Mouse (Mus musculus) midbrain, embryonic 16.5 days (tissue): Measurements from ENCODE around the gene Ptprn2. TPM values are rescaled to one million over a fixed set of nuclear protein-coding genes. Genes with fewer than 3 reads are reported as not detected.

ENCODE experiments used
- ATAC-seq: fragments of 200-750 bp; cut with Nextera tagmentation; 2 replicates; pipeline ENCODE4 v1.8.0; 2017; ENCODE audit warnings: moderate TSS enrichment
- H3K27ac ChIP-seq: fragments of 300-500 bp; sonication (generic); 2 replicates; pipeline ENCODE4 v1.5.1; 2014; ENCODE audit warnings: mild to moderate bottlenecking, low read length, mixed read lengths
- H3K27me3 ChIP-seq: fragments of 300-500 bp; sonication (generic); 2 replicates; pipeline ENCODE4 v1.6.1; 2014; ENCODE audit warnings: low read depth, low read length, mixed read lengths; ENCODE audit not compliant: control insufficient read depth, insufficient read depth
- H3K36me3 ChIP-seq: fragments of 300-500 bp; sonication (generic); 2 replicates; pipeline ENCODE4 v1.6.1; 2014; ENCODE audit warnings: mild to moderate bottlenecking, low read length, moderate library complexity, mixed read lengths; ENCODE audit not compliant: control insufficient read depth, insufficient read depth
- H3K4me1 ChIP-seq: fragments of 300-500 bp; sonication (generic); 2 replicates; pipeline ENCODE4 v1.6.1; 2014; ENCODE audit warnings: mild to moderate bottlenecking, low read length, mixed read lengths; ENCODE audit not compliant: control insufficient read depth, insufficient read depth
- H3K4me2 ChIP-seq: fragments of 300-500 bp; sonication (generic); 2 replicates; pipeline ENCODE4 v1.6.1; 2014; ENCODE audit warnings: mild to moderate bottlenecking, low read length, mixed read lengths
- H3K4me3 ChIP-seq: fragments of 300-500 bp; sonication (generic); 2 replicates; pipeline ENCODE4 v1.5.1; 2014; ENCODE audit warnings: low read depth, mild to moderate bottlenecking, low read length, moderate library complexity, mixed read lengths
- H3K9ac ChIP-seq: fragments of 300-500 bp; sonication (generic); 2 replicates; pipeline ENCODE4 v1.6.1; 2014; ENCODE audit warnings: low read depth, low read length, mixed read lengths
- H3K9me3 ChIP-seq: fragments of 300-500 bp; sonication (generic); replicated peaks from 2 replicates; pipeline ENCODE4 v1.6.1; 2014; ENCODE audit warnings: mild to moderate bottlenecking, low read length, mixed read lengths; ENCODE audit not compliant: control insufficient read depth, poor library complexity, severe bottlenecking
- WGBS: fragments of 180-500 bp; shearing (Covaris S2); extraction: QIAGEN DNeasy Blood & Tissue Kit; methylation state at CpG from one replicate; pipeline ENCODE4 v1.1.7; 2014; 5-methylcytosine and 5-hydroxymethylcytosine counted together
- polyA plus RNA-seq: library from polyadenylated mRNA; unstranded; fragments of >200 nt; fragmentation: Nextera tagmentation; extraction: Ambion mirVana; gene quantifications from 2 replicates; pipeline ENCODE4 v1.2.1, GENCODE M21; 2015

Gene Ptprn2
- polyA plus RNA-seq, 1 experiment from 2014 or later, result 15.6 TPM

DNA sequence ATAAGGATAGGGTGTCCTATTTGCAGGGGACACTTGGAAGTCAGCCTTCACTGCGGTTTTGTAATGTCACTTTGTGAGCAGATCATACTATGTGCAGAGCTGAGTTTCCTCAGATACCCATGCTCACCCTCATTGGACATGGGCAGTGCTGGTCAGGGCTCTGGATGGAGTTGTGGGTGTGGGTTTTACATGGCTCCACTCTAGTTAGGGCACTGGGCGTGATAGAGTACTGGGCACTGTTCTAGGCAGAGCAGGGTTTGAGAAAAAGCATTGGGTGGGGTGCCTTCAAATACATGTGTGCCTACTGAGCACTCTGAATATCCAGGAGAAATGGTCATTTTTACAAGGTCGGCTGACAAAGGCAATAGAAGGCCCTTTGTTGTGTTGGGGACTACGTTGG lies 175.5 kb downstream of the Ptprn2 start:
- Histone ChIP-seq H3K4me3 (no peak overlapping the region), H3K4me1 (peaks cover 11% of the 10 kb centered on the region), H3K36me3 (no peaks in the 10 kb centered on the region), H3K27ac (no peak overlapping the region), H3K4me2 (no peak overlapping the region), H3K9ac (no peak overlapping the region), H3K27me3 (no peaks in the 10 kb centered on the region), H3K9me3 (no peaks in the 10 kb centered on the region)
- WGBS, result 81% methylated on average over 4 of the region's 4 CpGs
- no peak for ATAC-seq

DNA sequence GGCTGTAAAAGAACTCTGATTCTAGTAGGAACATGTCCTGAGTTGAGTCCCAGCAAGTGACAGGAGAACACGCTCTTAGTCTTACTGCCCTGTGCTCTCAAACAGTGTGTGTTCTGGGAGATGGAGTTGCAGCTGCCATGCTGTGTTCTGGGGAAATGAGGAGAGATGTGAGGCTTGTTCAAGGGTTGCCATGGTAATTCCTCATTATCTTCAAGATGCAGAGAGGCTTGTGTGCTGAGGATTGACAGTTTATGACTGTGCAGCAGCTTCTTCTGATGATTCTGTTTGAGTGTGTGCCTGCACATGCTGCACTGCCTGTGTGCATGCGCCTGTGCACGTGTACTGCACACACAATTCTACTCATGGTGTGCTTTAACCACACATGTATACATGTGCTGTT lies 192.2 kb downstream of the Ptprn2 start:
- peak overlapping the region; percentile 31; the same call in 1 of the 2 replicates for H3K4me2 ChIP-seq

DNA sequence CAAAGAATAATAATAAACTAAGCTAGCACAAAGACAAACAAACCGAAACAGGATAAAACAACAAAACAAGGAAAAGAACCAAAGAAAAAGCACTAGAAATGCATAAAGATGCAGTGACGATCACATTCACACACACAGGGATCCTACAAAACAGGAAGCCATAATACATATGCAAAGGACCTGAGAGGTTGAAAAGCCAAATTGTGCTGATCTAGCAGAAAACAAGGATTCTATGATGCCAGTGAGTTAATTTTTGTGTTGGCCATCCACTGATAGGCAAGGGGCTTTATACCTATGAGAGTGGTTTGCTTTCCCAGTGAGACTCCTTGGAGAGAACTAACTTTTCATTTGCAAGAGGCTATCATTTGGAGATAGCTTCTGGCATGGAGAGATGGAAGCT lies 204.3 kb downstream of the Ptprn2 start:
- H3K27ac ChIP-seq, result no peak overlapping the region
- H3K4me1 ChIP-seq, result no peaks in the 10 kb centered on the region
- ATAC-seq, result no peak
- no peak overlapping the region for H3K4me3 ChIP-seq
- no peaks in the 10 kb centered on the region for H3K36me3 ChIP-seq
- no peak overlapping the region for H3K4me2 ChIP-seq
- no peaks in the 10 kb centered on the region for H3K9me3 ChIP-seq
- no peak overlapping the region for H3K9ac ChIP-seq
- no peaks in the 10 kb centered on the region for H3K27me3 ChIP-seq
- 83% methylated on average over 2 of the region's 2 CpGs for WGBS

More for the DNA sequence above, 192.2 kb downstream of the Ptprn2 start:
- Histone ChIP-seq H3K9ac (no peak overlapping the region), H3K27ac (peak overlapping the region; percentile 90), H3K27me3 (no peaks in the 10 kb centered on the region), H3K4me1 (peaks cover 22% of the 10 kb centered on the region), H3K4me3 (no peak overlapping the region), H3K36me3 (no peaks in the 10 kb centered on the region), H3K9me3 (no peaks in the 10 kb centered on the region)
- 13% methylated on average over 3 of the region's 3 CpGs for WGBS
- ATAC-seq, result peak; percentile 98

DNA sequence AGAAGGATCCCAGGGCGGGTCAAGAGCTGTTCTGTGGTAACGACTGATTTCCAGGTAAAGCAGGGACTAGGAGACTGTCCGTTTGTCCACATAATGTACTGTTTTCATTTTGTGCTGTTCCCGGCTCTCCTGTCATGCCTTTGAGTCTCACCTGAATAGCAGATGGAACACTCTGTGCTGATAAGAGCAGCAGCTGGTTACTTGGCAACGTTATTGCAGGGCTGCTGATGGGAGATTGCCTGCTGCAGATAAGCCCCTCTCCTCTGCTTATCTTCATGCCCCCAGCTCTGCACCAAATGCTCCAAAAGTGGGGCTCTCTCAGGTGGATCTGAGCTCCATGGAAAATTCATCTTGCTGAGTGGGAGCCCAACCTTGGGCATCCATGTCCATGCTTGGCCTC lies 224.0 kb downstream of the Ptprn2 start:
- 65% methylated on average over 5 of the region's 5 CpGs for WGBS
- peaks cover 15% of the 10 kb centered on the region for H3K4me1 ChIP-seq
- H3K36me3 ChIP-seq, result no peaks in the 10 kb centered on the region
- no peak overlapping the region for H3K4me3 ChIP-seq
- H3K4me2 ChIP-seq, result no peak overlapping the region
- ATAC-seq, result peak; percentile 59
- no peaks in the 10 kb centered on the region for H3K9me3 ChIP-seq
- H3K27me3 ChIP-seq, result no peaks in the 10 kb centered on the region
- H3K27ac ChIP-seq, result peak overlapping the region; percentile 78
- H3K9ac ChIP-seq, result no peak overlapping the region

DNA sequence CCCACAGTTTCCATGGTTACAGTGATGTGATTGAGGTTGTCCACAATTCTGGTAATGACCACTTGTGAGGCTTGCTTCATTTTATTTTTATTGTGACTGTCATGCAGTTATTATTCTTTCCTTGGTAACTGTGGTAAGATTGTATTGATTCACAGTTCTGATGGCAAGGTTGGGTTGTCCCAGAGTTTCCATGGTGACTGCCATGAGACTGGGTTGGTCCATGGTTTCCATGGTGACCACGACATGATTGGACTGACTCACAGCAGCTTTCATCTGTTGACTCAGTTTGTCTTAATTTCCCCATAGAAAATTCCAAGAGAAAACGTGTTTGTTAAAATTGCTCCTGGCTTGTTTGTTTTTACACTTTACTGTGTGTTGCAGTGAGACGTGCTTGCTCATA lies 225.2 kb downstream of the Ptprn2 start:
- Histone ChIP-seq H3K36me3 (no peaks in the 10 kb centered on the region), H3K4me3 (no peak overlapping the region), H3K9ac (no peak overlapping the region), H3K9me3 (no peaks in the 10 kb centered on the region), H3K4me1 (peaks cover 15% of the 10 kb centered on the region), H3K4me2 (no peak overlapping the region), H3K27ac (peak overlapping the region; percentile 48; the same call in 1 of the 2 replicates), H3K27me3 (no peaks in the 10 kb centered on the region)
- 59% methylated on average over 3 of the region's 3 CpGs for WGBS
- ATAC-seq, result peak; percentile 55; the same call in 1 of the 2 replicates

DNA sequence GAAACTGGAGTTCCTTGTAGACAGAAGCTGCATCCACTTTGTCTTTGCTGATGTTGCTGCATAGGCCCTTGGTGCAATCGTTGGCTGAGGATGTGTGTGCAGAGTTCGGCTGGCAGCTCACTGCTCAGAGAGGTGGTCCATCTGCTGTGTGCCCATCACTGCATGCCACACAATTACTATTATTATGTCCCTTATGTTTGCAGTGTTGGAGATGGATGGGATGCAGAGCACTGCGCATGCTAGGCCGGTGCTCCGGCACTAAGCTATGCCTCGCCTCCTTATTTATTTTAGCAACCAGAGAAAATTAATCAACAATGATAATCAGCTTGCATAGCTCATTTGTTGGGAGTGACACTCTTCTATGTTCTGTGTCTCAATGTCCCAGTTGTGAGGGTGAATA lies 225.6 kb downstream of the Ptprn2 start:
- peak overlapping the region; percentile 48 for H3K27ac ChIP-seq
- peaks cover 15% of the 10 kb centered on the region for H3K4me1 ChIP-seq
- no peak; the same call in 1 of the 2 replicates for ATAC-seq
- H3K27me3 ChIP-seq, result no peaks in the 10 kb centered on the region
- H3K4me2 ChIP-seq, result no peak overlapping the region
- H3K9me3 ChIP-seq, result no peaks in the 10 kb centered on the region
- no peaks in the 10 kb centered on the region for H3K36me3 ChIP-seq
- H3K9ac ChIP-seq, result no peak overlapping the region
- WGBS, result 83% methylated on average over 6 of the region's 6 CpGs
- no peak overlapping the region for H3K4me3 ChIP-seq

DNA sequence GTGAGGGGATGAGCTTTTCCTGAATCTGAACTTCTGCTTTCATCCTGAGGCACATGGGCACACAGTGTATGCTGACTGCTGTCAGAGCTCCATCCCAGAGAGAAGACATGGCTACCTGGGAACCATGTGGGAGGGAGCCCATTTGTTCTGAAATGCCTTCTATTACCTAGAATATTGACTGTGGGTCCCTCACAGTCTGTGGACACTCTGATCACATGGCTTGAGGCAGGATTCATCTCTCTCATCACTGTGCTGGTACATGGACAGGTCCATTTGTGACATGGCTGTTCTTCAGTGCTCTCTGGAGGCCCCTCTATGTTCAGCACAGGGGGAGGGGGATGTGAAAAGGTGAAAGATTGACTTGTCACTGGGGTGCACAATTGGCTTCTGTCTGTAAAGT lies 227.6 kb downstream of the Ptprn2 start:
- Histone ChIP-seq H3K4me2 (no peak overlapping the region), H3K4me3 (no peak overlapping the region), H3K4me1 (peaks cover 15% of the 10 kb centered on the region), H3K9ac (no peak overlapping the region), H3K27ac (no peak overlapping the region), H3K36me3 (no peaks in the 10 kb centered on the region), H3K27me3 (no peaks in the 10 kb centered on the region), H3K9me3 (no peaks in the 10 kb centered on the region)
- ATAC-seq, result no peak

DNA sequence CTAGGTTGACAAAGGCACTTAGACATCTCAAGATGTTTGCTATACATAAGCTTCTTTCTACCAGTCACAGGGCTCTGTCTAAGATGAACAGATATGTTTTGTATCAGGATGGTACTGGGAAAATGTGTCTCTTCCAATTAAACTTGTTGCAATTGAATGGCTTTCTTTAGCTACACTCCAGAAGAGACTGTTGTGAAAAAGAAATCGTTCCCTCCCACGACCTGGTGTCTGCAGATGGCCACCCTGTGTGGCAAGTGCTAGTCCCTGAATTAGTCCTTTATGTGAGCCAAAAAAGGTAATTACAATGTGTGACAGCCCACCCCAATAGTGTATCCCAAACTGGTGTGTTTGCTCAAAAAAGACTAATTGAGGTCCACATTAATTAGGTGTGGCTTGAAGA lies 235.5 kb downstream of the Ptprn2 start:
- WGBS, result 64% methylated on average over 2 of the region's 2 CpGs
- no peaks in the 10 kb centered on the region for H3K36me3 ChIP-seq

DNA sequence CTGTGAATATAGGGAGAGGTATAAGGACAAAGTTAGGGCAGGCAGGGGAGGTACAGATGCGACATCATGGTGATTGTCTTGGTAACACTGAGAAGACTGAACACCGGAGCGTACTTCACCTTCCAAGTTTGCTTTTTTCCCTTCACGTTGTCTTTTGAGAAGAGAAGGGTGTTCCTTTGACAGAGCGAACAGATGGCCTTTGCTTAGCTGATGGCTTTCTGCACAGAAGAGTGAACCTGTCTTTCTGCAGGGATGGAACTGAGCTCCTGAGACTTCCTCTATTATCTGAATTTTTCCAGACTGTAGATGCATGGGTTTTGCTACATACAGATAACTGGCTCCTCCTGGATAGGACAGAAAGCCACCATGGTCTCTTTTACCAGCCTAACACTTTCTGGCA lies 254.6 kb downstream of the Ptprn2 start:
- Histone ChIP-seq H3K4me2 (no peak overlapping the region), H3K9ac (no peak overlapping the region), H3K4me3 (no peak overlapping the region), H3K4me1 (no peaks in the 10 kb centered on the region), H3K9me3 (no peaks in the 10 kb centered on the region), H3K36me3 (no peaks in the 10 kb centered on the region), H3K27me3 (no peaks in the 10 kb centered on the region), H3K27ac (no peak overlapping the region)
- no peak for ATAC-seq
- WGBS, result 93% methylated on average over 5 of the region's 5 CpGs

More for the DNA sequence above, 235.5 kb downstream of the Ptprn2 start:
- no peaks in the 10 kb centered on the region for H3K9me3 ChIP-seq
- no peak overlapping the region for H3K9ac ChIP-seq
- H3K27ac ChIP-seq, result no peak overlapping the region
- H3K27me3 ChIP-seq, result no peaks in the 10 kb centered on the region
- H3K4me1 ChIP-seq, result no peaks in the 10 kb centered on the region
- no peak overlapping the region for H3K4me3 ChIP-seq
- ATAC-seq, result no peak
- H3K4me2 ChIP-seq, result no peak overlapping the region

DNA sequence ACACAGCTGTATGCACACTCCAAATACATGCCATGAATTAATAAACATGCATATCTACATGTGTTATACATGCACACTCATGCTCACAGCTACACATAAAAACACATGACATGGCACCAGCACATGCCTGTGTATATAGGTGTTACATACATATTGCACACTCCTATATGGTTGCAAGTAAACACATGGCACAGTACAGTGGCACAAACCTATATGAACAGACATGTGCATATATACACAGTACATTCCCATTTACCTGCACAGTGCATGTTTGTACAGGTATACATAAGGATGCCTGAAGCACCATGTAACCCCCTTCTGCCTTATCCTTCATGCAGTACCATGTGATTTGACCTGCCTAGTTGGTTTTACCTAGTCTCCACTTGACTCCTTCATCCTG lies 255.8 kb downstream of the Ptprn2 start:
- Histone ChIP-seq H3K27me3 (no peaks in the 10 kb centered on the region), H3K4me1 (no peaks in the 10 kb centered on the region), H3K27ac (no peak overlapping the region), H3K4me2 (no peak overlapping the region), H3K36me3 (no peaks in the 10 kb centered on the region), H3K9me3 (no peaks in the 10 kb centered on the region), H3K9ac (no peak overlapping the region), H3K4me3 (no peak overlapping the region)
- ATAC-seq, result no peak
